Mouse (Mus musculus): ENCODE results near the gene Scamp1. TPM values are rescaled to one million over a fixed set of nuclear protein-coding genes. Genes with fewer than 3 reads are reported as not detected.

Gene Scamp1
- polyA plus RNA-seq, 1 experiment from 2014 or later: 39.7 TPM

GRCm38 (mm10) chr13:94183372-94184021, 102.2 kb downstream of the Scamp1 start:
- WGBS: 88% methylated on average over 8 of the region's 8 CpGs
- Histone ChIP-seq H3K36me3 (ENCODE audit: control insufficient read depth, insufficient read depth, low read length) (no peaks in the 10 kb centered on the region), H3K9me3 (ENCODE audit: control insufficient read depth, low read length) (no peaks in the 10 kb centered on the region), H3K9ac (ENCODE audit: low read length) (no peak overlapping the region), H3K4me3 (ENCODE audit: low read depth, low read length) (no peak overlapping the region), H3K4me2 (ENCODE audit: low read depth, low read length, severe bottlenecking) (no peak overlapping the region), H3K27me3 (ENCODE audit: control insufficient read depth, insufficient read depth, low read length) (no peaks in the 10 kb centered on the region; the same call in 1 of the 2 replicates), H3K4me1 (replicated peaks; ENCODE audit: control insufficient read depth, insufficient read depth, low read length) (peaks cover 9% of the 10 kb centered on the region), H3K27ac (ENCODE audit: low read depth, low read length) (no peak overlapping the region)
- DNase-seq (ENCODE audit: low spot score): no peak
- no peak for ATAC-seq (replicated peaks; ENCODE audit: low FRiP score)

DNA sequence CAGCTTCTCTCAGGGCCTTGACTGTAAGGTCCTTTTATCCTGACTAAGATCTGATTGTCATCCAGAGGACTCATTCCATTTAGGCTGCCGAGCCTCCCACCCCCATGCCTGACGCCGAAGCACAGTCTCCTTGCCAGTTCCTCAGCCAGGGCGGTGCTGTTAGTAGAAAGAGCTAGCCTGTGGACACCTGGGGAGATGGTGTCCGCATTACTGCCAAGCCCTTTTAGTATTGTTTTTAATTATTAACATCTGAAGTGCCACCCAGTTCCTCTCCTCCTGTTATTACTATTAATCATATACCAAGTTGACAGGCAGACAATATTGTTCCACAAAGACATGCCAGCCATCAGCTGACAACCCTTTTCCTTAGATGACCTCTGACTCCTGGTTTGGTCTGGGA, 103.6 kb downstream of the Scamp1 start:
- ATAC-seq (replicated peaks; ENCODE audit: low FRiP score) (no peak), DNase-seq (ENCODE audit: low spot score) (no peak)
- no peak overlapping the region for H3K4me3 ChIP-seq (ENCODE audit: low read depth, low read length)
- no peaks in the 10 kb centered on the region; the same call in 1 of the 2 replicates for H3K27me3 ChIP-seq (ENCODE audit: control insufficient read depth, insufficient read depth, low read length)
- no peak overlapping the region for H3K9ac ChIP-seq (ENCODE audit: low read length)
- no peaks in the 10 kb centered on the region for H3K36me3 ChIP-seq (ENCODE audit: control insufficient read depth, insufficient read depth, low read length)
- peaks cover 8% of the 10 kb centered on the region for H3K4me1 ChIP-seq (replicated peaks; ENCODE audit: control insufficient read depth, insufficient read depth, low read length)
- no peaks in the 10 kb centered on the region for H3K9me3 ChIP-seq (ENCODE audit: control insufficient read depth, low read length)
- H3K4me2 ChIP-seq (ENCODE audit: low read depth, low read length, severe bottlenecking): no peak overlapping the region
- 88% methylated on average over 5 of the region's 5 CpGs for WGBS
- H3K27ac ChIP-seq (ENCODE audit: low read depth, low read length): no peak overlapping the region

GRCm38 (mm10) chr13:94180477-94181420, 104.9 kb downstream of the Scamp1 start:
- Histone ChIP-seq H3K4me3 (ENCODE audit: low read depth, low read length) (no peak overlapping the region), H3K27me3 (ENCODE audit: control insufficient read depth, insufficient read depth, low read length) (no peaks in the 10 kb centered on the region), H3K9ac (ENCODE audit: low read length) (no peak overlapping the region), H3K9me3 (ENCODE audit: control insufficient read depth, low read length) (no peaks in the 10 kb centered on the region), H3K27ac (ENCODE audit: low read depth, low read length) (no peak overlapping the region), H3K4me2 (ENCODE audit: low read depth, low read length, severe bottlenecking) (no peak overlapping the region), H3K4me1 (replicated peaks; ENCODE audit: control insufficient read depth, insufficient read depth, low read length) (0 out of 2 replicates have a peak, but pooled peaks cover 5% of the 10 kb centered on the region), H3K36me3 (ENCODE audit: control insufficient read depth, insufficient read depth, low read length) (no peaks in the 10 kb centered on the region)
- 89% methylated on average over 5 of the region's 5 CpGs for WGBS
- DNase-seq (ENCODE audit: low spot score) (no peak), ATAC-seq (replicated peaks; ENCODE audit: low FRiP score) (no peak)

DNA sequence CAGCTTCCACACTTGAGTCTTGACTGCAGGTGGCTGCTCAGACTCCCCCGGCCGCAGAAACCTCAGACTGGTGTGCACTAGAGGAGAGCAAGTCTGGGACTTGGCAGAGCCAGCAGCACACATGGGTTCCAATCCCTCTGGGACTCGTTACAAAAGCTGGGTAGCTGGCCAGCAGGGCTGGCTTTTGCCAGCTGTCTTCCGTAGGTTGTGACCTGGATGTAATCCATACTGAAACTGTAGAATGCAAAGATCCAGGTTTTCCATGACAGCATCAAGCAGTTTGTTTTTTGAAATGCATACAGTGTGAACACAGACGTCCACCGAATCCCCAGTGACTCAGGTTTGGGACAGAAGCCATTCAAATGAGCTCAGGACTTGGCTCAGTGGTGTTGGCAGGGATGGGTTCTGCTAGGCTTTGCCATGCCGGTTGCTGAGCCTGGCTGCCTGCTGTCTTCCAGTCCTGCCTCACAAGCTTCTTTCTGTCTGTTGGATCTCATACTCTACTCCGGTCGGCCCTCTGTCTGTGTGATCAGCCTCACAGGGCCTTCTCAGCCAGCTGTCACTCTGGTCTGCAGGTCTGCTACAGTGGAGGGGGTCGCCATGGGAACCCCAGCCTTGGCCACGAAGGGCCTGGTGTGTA, 107.1 kb downstream of the Scamp1 start:
- H3K4me1 ChIP-seq (replicated peaks; ENCODE audit: control insufficient read depth, insufficient read depth, low read length): peaks cover 10% of the 10 kb centered on the region; the same call in 1 of the 2 replicates
- 0 out of 2 replicates have a peak, but pooled peaks have one; percentile 25 for ATAC-seq (replicated peaks; ENCODE audit: low FRiP score)
- no peak overlapping the region for H3K27ac ChIP-seq (ENCODE audit: low read depth, low read length)
- no peak overlapping the region for H3K4me2 ChIP-seq (ENCODE audit: low read depth, low read length, severe bottlenecking)
- 74% methylated on average over 11 of the region's 11 CpGs for WGBS
- no peak overlapping the region for H3K4me3 ChIP-seq (ENCODE audit: low read depth, low read length)
- peaks cover 5% of the 10 kb centered on the region; the same call in 1 of the 2 replicates for H3K27me3 ChIP-seq (ENCODE audit: control insufficient read depth, insufficient read depth, low read length)
- no peaks in the 10 kb centered on the region for H3K36me3 ChIP-seq (ENCODE audit: control insufficient read depth, insufficient read depth, low read length)
- no peak for DNase-seq (ENCODE audit: low spot score)
- H3K9ac ChIP-seq (ENCODE audit: low read length): no peak overlapping the region
- no peaks in the 10 kb centered on the region for H3K9me3 ChIP-seq (ENCODE audit: control insufficient read depth, low read length)

GRCm38 (mm10) chr13:94177148-94177547, 108.5 kb downstream of the Scamp1 start:
- H3K36me3 ChIP-seq (ENCODE audit: control insufficient read depth, insufficient read depth, low read length): no peaks in the 10 kb centered on the region
- peaks cover 5% of the 10 kb centered on the region; the same call in 1 of the 2 replicates for H3K27me3 ChIP-seq (ENCODE audit: control insufficient read depth, insufficient read depth, low read length)
- H3K9me3 ChIP-seq (ENCODE audit: control insufficient read depth, low read length): no peaks in the 10 kb centered on the region
- H3K4me3 ChIP-seq (ENCODE audit: low read depth, low read length): no peak overlapping the region
- no peak overlapping the region for H3K27ac ChIP-seq (ENCODE audit: low read depth, low read length)
- WGBS: 52% methylated on average over 7 of the region's 7 CpGs
- DNase-seq (ENCODE audit: low spot score) (no peak), ATAC-seq (replicated peaks; ENCODE audit: low FRiP score) (no peak)
- H3K4me1 ChIP-seq (replicated peaks; ENCODE audit: control insufficient read depth, insufficient read depth, low read length): peaks cover 12% of the 10 kb centered on the region; the same call in 1 of the 2 replicates
- H3K4me2 ChIP-seq (ENCODE audit: low read depth, low read length, severe bottlenecking): no peak overlapping the region
- no peak overlapping the region for H3K9ac ChIP-seq (ENCODE audit: low read length)

DNA sequence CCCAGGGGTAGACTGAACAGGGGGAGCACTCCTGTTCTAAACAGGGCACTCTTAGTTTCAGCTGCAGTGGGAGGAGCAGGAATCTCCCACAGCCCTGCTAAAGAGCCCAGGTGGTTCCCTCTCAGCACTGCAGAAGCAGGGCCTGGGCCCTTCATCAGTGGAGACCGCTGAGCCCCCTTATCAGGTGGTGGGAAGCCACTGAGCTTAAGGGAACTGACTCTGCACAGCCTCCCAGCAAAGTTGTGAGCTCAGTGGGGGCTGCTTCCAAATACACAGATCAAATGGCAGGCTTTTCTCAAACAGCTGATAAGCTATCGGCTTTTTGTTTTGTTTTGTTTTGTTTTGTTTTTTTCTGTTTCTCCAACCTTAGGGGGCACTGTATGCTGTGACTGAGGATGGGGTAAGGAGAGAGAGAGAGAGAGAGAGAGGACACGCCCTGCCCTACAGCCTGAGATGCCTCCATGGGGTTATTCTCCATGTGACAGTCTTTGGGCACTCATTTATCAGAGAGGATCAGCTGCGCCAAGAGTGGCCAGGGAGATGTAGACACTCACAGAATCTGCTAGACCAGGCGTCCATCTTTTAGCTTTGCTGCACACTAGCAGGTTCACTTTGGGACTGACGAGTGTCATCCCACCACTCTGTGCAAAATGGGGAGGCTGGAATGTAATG, 110.1 kb downstream of the Scamp1 start:
- Histone ChIP-seq H3K27ac (ENCODE audit: low read depth, low read length) (no peak overlapping the region), H3K4me1 (replicated peaks; ENCODE audit: control insufficient read depth, insufficient read depth, low read length) (peaks cover 15% of the 10 kb centered on the region; the same call in 1 of the 2 replicates), H3K4me3 (ENCODE audit: low read depth, low read length) (no peak overlapping the region), H3K27me3 (ENCODE audit: control insufficient read depth, insufficient read depth, low read length) (peaks cover 5% of the 10 kb centered on the region; the same call in 1 of the 2 replicates), H3K9me3 (ENCODE audit: control insufficient read depth, low read length) (no peaks in the 10 kb centered on the region), H3K4me2 (ENCODE audit: low read depth, low read length, severe bottlenecking) (peak overlapping the region; percentile 19; the same call in 1 of the 2 replicates), H3K9ac (ENCODE audit: low read length) (no peak overlapping the region), H3K36me3 (ENCODE audit: control insufficient read depth, insufficient read depth, low read length) (no peaks in the 10 kb centered on the region)
- 58% methylated on average over 6 of the region's 6 CpGs for WGBS
- no peak for ATAC-seq (replicated peaks; ENCODE audit: low FRiP score)
- no peak for DNase-seq (ENCODE audit: low spot score)

DNA sequence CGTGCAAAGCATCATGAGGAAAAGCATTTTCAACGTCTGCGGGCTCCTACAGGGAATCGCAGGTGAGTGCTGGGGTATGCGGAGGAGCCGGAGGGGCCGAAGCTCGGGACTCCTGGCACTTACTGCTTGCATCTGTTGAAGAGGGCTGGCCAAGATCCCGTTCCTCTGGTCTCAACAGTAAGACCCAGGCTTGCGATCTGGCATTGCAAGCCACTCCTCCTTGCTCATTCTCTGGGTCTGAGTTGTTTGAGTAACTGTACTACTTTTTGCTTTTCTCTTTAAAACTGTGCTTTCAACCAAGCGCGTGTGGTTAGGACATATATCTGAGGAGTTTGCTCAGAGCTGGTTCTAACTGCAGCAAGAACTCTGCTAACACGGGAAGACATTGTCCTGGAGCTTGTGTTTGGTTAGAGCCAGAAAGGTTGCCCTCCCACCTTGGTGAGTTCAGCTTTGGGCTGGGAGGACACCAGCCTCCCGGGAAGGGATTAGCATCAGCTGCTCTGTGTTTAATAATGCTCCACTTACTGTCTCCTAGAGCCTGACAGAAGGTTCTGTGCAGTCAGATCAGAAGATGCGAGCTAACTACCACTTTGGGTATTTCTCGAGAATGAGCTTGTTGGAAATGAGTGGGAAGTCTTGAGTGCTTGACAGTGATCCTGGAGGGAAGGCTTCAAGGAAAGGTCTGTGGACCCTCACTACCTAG, 110.9 kb downstream of the Scamp1 start:
- Histone ChIP-seq H3K36me3 (ENCODE audit: control insufficient read depth, insufficient read depth, low read length) (no peaks in the 10 kb centered on the region), H3K9me3 (ENCODE audit: control insufficient read depth, low read length) (no peaks in the 10 kb centered on the region), H3K4me3 (ENCODE audit: low read depth, low read length) (peak overlapping the region; percentile 46), H3K27me3 (ENCODE audit: control insufficient read depth, insufficient read depth, low read length) (peaks cover 5% of the 10 kb centered on the region; the same call in 1 of the 2 replicates), H3K27ac (ENCODE audit: low read depth, low read length) (no peak overlapping the region), H3K9ac (ENCODE audit: low read length) (peak overlapping the region; percentile 59), H3K4me1 (replicated peaks; ENCODE audit: control insufficient read depth, insufficient read depth, low read length) (peaks cover 15% of the 10 kb centered on the region; the same call in 1 of the 2 replicates), H3K4me2 (ENCODE audit: low read depth, low read length, severe bottlenecking) (peak overlapping the region; percentile 95)
- no peak for ATAC-seq (replicated peaks; ENCODE audit: low FRiP score)
- 12% methylated on average over 16 of the region's 16 CpGs for WGBS
- DNase-seq (ENCODE audit: low spot score): no peak

All from forebrain, embryonic 11.5 days (tissue).